Mouse (Mus musculus): ENCODE results near the gene Ambra1. TPM values are rescaled to one million over a fixed set of nuclear protein-coding genes. Genes with fewer than 3 reads are reported as not detected.

Gene Ambra1
- polyA plus RNA-seq, 1 experiment = 18.2 TPM

DNA sequence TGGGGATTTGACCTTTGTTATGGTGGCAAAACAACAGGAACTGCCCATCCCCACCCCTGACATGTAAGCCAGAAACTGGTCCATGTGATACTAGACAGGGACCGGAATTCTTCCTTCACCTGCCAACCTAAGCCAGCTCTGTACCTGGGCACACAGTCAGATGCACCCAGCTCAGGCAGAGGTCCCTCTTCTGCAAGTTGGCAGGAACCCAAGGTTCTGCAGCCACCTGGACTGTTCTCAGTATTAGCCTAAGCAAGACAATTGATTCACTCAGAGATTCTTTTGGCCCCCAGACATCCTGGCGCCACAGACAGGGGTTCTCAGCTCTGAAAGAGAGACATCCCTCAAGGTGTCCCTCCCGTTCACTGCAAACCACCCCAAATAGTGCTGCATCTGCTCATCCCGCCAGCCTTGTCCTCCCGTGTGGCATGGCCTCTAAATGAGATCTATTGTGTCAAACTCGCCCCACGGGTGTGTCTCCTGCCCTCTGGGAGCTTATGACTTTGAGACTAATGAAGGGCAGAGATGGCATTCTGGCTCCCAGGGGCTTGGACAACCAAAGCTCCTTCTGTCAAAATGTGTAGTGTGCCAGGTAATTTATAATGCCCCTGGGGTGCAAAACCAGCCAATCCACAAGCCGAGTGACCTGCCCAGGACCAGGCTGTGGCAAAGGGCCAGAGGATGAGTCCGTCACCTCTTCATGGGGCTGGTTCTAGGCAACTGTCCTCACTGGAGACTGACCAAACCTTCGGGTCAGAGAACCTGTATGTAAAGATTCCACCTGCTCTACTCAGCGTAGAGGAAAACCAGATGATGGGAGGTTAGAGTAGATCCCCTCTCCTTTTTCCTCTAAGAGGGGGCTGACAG, 229.8 kb downstream of the Ambra1 start:
- DNase-seq (ENCODE audit: low read depth) = no peak

DNA sequence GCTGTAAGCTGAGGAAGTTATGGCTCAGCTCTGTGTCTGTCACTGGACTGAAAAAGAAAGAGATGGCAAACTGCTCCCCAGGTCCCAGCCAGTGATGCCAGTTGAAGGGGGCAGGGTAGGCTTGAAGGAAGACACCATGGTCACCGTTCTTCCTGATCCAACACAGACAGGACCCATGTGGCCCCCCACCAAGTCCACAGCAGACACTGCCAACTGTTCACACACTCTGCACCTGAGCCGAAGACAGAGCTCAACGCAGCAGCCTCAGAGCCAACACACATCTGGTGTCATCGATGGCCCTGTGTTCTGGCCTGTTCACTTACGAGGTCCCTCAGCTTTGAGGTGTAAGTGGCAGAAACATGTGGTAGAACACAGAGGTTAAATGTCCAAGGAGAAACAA, 230.5 kb downstream of the Ambra1 start:
- no peak for DNase-seq (ENCODE audit: low read depth)

DNA sequence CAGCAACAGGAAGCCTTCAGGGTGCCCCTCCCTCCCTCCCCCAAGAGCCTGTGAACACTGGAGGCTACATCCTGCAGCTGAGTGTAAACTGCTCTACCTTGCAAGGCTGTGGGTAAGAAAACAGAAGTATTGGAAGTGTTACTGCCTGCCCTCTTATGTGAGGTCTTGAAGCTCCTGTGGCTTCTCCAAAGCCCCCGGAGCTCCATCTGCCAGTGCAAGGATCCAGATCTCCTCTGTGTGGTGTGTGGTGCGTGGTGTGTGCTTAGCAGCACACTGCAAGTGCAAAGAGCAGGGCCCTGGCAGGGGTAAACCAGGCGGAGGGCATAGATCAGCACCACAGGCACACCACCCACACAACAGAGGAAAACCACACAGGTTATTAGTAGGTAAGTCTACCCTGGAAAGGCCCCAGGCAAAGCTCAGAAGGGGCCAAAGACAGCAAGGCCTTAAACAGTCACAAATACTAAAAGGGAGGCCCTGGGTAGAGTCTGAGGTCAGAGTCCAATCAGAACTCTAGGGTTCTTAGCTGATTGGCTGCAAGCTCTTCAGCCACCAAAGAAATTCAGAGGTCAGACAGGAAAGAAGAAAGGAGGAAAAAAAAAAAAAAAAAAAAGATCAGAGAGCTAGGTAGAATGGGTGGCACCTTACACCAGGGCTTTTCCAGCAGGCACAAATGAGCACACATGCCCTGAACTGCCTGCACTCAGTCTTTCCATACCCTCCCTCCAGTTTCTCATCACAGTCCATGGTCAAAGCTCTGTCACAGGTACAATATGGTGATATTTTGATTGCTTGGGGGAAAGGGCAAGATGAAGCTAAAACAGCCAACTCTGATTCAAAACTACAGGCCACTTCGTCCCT, 232.2 kb downstream of the Ambra1 start:
- DNase-seq (ENCODE audit: low read depth) = no peak

DNA sequence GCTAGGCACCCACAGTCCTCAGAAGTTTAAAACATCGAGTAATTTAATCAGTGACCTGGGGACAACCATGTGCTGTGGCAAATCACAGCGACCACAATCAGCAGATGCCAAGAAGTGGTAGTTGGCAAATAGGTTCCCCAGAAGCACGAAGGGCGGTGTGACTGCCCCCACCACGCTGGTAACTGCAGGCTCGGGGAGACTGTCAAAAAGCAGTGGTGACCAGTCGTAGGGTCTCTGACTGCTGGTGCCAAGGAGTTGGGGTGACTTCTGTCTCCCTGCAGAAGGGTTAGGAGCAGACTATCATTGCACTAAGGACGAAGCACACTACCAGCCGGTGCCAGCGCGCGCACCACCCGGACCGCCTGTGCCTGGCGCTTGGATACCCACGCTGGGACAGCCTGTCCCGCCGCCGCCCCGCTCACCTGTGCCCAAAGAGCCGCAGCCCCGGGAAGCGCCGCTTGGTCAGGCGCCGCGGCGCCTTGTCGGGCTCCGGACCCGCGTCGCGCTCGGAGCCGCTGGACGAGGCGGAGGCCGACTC, 233.0 kb downstream of the Ambra1 start:
- no peak for DNase-seq (ENCODE audit: low read depth)

DNA sequence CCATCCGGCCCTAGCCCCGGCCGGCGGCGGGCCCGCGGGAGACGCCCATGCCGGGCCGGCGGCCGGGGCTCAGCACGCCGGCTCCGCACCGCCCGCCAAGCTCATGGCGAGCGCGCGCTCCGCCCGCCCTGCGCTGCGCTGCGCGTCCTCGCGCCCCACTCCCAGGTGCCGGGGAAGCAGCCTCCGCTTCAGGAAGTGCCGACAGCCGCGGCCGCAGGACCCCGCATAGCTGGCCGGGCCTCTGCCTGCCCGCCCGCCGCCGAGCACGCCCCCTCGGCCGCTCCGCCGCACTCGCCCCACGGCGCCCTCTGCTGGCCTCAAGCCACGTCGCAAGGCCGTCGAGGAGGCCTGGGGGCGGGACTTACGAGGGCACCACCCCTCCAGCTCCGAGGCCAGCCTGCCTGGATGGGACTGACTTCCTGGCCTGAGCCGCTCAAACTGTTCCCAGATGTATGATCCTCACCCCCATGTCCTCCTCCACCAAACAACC, 233.6 kb downstream of the Ambra1 start:
- DNase-seq (ENCODE audit: low read depth) = no peak

DNA sequence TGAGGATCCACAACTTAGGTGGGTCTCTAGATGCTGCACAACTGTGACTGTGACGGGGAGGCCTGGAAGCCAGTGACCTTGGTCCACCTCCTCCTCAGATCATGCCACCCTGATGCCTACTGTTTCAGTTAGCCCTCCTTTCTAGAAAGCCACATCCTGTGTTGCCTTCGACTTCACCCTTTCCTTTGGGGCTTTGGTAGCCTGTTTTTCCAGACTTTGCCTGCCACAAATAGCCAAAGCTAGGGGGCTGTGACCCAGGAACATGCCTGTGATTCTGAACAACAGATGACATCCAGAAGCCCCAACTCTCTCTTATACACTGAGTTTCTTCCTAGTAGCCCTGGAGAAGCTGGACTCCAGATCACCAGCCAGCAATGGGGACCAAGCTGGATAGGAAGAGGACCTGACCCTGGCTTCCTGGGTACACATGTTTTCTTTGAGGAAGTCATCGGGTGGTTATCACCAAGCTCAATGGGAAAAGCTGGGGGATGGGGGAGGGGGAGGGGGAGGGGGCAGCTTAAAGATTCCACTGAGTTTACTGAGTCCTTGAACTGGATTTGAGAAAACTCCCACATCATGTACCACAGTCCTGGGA, 234.8 kb downstream of the Ambra1 start:
- DNase-seq (ENCODE audit: low read depth) = no peak

DNA sequence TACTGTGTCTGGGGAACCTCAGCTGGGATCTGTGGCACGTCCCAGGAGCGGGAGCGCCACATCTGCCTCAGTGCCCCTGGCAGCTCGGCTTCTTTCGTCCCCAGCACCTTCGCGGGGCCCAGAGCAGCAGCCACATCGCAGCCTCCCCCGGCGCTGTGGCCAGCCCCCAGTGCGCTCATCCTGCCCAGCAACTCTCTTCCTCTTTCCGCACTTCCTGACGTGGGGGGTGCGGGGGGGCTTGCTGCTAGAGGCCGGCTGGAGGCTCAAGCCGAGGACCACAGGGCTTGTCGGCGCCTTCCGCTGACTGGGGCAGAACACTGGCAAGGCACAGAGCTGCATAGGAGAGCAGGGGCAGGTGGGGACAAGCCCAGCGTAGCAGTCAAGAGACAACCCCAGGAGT, 235.5 kb downstream of the Ambra1 start:
- DNase-seq (ENCODE audit: low read depth) = no peak

DNA sequence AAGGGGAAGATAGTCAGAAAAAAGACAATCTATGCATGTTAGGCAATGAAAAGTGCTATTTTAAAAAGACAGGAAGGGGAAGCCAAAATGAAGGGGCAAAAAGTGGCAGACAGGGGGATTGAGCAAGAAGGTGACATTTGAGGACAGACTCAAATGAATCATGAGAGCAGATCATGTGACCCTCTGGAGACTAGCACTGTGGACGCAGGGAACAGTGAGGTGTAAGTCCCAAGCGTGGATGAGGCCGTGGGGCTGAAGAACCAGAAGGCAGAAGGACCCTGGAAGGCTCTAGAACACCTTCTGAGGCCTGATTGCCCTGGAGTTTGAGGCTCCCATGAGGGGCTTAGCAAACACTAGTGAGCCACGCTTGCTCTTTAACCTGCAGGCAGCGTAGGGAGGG, 236.4 kb downstream of the Ambra1 start:
- DNase-seq (ENCODE audit: low read depth) = no peak

DNA sequence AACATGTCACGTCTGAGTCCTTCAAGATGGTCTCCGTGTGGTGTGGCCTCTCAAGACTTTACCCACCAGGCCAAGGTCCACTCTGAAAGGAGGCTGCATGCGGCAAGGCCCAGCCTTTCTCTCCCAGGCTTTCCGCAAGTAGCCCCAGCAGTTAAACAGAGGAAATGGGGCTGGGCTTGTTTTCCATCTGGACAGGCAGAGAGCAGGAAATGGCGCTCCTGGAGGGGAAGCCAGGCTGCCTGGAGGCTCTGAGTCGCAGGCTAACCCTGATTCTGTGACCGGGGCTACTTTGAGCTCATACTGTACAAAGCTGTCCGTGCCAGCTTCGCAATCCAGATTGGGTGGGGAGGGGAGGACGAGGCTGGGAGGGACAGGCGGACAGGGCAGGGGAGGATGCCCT, 238.0 kb downstream of the Ambra1 start:
- no peak for DNase-seq (ENCODE audit: low read depth)

Other genes starting within 250 kb of the Ambra1 start
- gene Ckap5, start 203.4 kb upstream of the Ambra1 start, polyA plus RNA-seq (2012; rRNA removed) = 9.7 and 9.8 TPM in 2 replicates
- gene F2, start 93.7 kb upstream of the Ambra1 start, polyA plus RNA-seq (2012; rRNA removed) = 0.05 and 1.2 TPM in 2 replicates
- 15.1 and 16.5 TPM in 2 replicates for gene Zfp408, start 80.3 kb upstream of the Ambra1 start, polyA plus RNA-seq (2012; rRNA removed)
- gene Arhgap1, start 80.3 kb upstream of the Ambra1 start, polyA plus RNA-seq (2012; rRNA removed) = 97.9 and 103 TPM in 2 replicates
- gene Atg13, start 19.6 kb upstream of the Ambra1 start, polyA plus RNA-seq (2012; rRNA removed) = 37.2 and 41.0 TPM in 2 replicates
- 4.7 and 5.0 TPM in 2 replicates for gene Harbi1, start 19.3 kb upstream of the Ambra1 start, polyA plus RNA-seq (2012; rRNA removed)
- gene Chrm4, start 197.1 kb downstream of the Ambra1 start, polyA plus RNA-seq (2012; rRNA removed) = 0.26 and 0.27 TPM in 2 replicates
- gene Mdk, start 202.2 kb downstream of the Ambra1 start, polyA plus RNA-seq (2012; rRNA removed) = 11.6 and 18.6 TPM in 2 replicates
- gene Gm9821, start 215.6 kb downstream of the Ambra1 start, polyA plus RNA-seq (2012; rRNA removed) = 0.05 TPM in 1 of 2 replicates, not detected in the other
- gene Dgkz, start 245.7 kb downstream of the Ambra1 start, polyA plus RNA-seq (2012; rRNA removed) = 84.2 and 91.6 TPM in 2 replicates